Mouse (Mus musculus) kidney, postnatal 10 days (tissue): ENCODE data around the gene Pigx.

Experiments used
- DNase-seq: peaks from one replicate; pipeline ENCODE4 v3.0.0; 2021; ENCODE audit warnings: mixed read lengths

Gene Pigx

DNA sequence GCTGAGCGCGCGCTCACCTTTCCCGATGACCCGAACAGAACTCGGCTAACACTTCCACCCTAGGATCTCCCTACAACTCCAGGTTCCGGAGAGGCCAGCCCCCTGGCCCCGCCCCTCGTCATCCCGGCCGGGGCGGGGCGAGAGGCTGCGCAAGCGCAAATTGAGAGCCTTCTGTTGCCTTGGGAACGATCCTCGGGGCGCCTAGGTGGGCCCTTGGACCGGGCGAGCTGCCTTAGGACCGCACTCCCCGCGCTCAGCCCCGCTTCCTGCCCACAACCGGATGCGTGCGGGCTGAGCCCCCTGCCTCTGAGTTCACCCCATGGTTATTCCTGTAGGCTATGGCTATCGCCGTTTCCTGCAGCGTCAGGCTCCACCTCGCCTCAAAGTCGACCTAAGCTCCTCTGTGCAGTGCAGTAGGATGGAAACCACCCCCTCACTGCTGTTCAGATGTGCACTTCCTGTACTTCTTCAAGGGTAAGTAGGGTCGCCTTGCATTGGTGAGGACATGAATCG is at the start of gene Pigx, which contains the start of gene Cep19:
Pigx (minus strand) TSS at position 103 of the 513 bp plus-strand sequence.
Cep19 (plus strand) TSS at position 163 of the 513 bp plus-strand sequence.
- peak; percentile 93 for DNase-seq

DNA sequence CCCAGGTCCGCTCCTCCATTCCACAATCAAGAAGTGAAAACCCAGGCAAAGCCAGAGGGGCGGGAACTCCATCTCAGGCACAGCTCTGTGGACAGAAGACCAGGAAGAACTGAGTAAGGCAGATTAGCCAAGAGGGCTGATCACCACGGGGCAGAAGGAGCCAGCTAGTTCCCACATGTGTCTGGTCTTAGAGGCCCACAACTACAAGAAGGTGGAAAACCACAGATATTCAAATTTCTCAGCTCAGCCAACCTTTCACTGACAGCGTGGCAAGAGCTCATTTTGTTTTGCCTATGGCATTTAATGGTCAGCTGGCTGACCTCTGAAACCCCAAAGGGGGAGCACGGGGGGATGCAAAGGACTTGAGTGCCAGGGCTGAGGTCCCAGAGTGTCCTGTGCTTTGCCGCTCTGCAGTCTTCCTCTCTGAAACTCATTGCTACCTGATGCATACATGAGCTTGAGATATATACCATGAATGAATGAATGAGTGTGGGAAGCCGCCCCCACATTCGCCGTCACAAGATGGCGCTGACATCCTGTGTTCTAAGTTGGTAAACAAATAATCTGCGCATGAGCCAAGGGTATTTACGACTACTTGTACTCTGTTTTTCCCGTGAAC is 48.2 kb upstream of the Pigx start:
- no peak for DNase-seq

DNA sequence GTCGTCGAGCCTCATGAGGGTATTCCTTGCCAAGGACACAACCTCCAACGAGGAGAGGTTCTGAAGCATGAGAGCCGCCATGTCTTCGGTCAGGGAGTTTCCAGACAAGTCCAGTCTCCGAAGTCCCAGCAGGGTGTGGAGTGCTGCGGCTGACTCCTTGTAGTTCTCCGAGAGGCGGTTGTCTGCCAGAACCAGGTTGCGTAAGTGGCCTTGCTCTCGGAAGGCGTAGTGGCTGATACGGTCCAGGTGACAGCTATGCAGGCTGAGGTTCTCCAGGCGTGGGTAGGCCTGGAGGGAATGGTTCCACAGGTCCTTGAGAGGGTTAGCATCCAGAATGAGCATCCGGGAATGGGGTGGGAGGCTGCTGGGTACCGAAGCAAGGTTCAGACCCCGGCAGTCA is 45.1 kb upstream of the Pigx start:
- no peak for DNase-seq

DNA sequence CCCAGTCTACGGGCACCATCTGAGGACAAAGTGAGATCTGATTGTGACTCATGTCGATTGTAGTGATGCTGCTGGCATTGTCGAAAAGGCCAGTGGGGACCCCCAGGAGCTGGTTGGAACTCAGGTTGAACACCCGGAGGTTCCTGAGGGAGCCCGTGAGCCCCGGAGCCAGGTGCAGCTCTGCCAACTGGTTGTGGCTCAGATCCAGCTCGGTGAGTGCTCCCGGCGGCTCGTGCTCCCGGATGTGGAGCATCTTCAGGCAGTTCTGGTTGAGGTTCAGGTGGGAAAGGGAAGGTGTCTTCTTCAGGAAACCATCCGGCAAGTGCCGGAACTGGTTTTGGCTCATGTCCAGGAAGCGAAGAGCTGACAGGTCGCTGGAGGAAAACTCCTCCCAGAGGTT is 44.2 kb upstream of the Pigx start:
- no peak for DNase-seq

DNA sequence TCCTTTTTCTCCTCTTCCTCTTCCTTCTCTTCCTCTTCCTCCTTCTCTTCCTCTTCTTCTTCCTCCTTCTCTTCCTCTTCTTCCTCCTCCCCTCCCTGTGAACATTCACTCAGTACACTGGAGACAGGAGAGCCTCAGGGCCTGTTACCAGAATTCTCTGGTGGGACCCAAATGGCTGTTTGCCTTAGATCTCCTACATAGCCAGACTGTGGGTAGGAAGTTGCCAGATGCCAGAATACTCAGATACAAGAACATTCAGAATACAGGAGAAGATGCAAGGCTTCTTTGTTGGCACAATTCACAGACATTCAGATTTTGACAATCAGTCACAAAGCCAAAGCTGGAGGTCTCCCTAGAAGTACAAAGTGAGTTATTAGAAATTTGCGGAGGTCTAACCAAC is 39.4 kb upstream of the Pigx start:
- no peak for DNase-seq

DNA sequence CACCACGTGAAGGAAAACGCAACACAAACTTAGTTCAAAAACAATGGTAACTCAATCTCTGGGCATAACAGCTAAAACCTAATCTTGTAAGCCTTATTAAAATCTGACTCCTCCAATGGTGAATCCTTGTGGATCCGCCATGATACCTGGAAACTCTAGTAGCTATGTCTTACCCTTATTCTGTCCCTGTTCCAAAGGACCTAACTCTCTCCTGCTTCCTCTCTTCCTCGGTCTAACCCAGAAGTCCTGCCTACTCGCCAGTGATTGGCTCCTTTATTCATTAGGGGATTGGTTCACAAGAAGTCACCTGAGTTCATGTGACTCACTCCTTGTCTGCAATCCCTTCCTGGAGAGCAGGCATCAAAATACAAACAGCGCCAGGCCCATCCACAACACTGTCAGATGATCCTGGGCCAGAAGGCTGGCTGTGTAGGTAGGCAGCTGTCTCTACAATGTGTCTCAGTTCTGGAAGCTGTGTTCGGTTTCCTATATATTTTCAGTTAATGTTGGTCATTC is 36.4 kb upstream of the Pigx start:
- DNase-seq = no peak

DNA sequence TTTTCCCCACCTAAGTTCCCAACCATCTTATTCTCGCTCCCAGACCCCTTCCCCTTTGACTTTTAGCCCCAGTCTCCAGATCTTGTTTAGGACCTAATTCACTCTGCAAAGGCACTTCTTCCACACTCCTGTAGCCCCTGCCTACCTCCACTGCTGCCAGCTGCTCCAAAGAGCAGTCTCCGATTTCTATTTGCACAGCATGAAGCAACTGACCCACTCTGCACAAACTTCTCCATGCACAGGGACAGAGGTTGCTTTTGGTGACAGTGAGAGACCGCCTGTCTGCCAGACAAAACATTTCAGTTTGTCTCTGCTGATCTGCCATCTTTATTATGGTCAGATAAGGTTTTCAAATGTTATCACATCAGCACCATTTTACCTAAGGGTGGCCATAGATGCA is 33.6 kb upstream of the Pigx start:
- no peak for DNase-seq

DNA sequence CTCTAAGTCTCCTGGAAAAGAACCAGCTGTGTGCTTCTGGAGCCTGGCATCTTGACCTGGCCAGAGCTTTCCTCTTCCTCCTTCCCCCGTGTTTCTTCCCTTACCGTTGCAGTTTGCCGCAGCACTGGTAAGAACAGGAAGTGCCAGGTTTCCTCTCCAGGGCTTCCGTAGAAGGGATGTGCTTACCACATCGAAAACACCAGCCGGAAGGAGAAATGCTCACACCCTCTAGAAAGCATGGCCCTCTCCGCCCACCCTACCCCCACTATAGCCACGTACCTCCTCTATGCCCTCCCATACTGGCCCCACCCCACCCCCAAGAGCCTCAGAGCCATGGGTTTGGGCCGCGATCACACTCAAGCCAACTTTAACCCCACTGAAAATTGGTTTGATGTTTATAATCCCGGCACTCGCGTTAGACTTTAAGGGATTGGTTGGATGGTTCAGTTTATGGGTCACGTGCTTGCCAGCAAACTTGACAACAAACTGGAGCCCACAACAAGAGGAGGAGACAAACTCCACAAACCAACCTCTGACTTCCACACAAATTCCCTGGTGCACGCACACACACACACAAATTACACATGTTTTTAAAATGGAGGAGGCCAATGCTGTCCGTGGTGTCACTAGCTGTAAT is 30.8 kb upstream of the Pigx start:
- peak; percentile 60 for DNase-seq

DNA sequence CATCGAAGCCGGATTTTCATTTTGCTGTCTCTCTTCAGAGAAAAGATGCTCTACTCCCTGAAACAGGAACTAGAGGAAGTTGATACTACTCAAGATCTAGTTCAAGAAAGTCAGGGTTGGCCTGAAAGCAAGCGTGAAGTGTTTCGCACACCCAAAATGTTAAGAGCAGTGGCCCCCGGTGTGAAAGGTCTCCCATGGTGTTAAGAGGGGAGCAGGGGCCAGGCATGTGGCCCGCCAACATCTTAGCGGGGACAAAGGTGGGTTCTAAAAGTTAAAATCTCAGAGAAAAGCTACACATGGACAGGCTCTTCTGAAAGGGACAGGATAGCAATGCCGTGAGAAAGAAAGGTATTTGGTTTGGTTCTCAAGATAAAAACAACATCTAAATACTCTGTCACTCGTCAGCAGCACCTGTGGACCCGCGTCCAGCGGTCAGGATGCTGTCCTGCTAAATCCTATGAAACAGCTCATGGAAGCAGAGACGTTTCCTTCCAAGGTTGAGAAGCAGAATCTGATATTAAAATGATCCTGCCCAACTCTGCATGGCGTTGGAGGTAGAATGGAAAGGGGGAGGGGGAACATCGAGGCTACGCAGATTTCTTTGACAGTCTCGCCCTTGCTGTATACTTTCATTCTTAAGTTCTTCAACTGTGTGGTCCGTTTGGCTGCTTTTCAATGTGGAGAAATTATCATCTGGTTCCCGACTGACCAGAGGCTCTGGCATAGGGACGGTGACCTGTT is 30.1 kb upstream of the Pigx start:
- DNase-seq = no peak

DNA sequence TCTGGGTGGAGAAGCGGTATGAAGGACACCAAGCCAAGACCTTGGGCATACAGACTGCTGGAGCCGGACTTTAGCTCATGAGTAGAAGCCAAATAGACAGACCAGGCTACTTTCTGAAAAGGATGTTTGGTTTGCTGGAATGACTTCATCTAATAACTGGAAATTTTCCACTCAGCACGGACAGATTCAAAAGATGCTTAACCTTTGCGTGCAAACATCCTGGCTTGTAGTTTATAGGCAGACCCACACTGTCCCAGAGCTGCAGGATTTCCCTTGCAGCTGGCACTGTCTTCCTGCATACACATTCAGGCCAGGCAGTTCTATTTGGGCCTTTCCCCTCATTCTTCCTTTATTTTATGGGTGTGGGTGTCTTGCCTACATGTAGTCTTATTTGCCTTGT is 27.5 kb upstream of the Pigx start:
- DNase-seq = no peak

DNA sequence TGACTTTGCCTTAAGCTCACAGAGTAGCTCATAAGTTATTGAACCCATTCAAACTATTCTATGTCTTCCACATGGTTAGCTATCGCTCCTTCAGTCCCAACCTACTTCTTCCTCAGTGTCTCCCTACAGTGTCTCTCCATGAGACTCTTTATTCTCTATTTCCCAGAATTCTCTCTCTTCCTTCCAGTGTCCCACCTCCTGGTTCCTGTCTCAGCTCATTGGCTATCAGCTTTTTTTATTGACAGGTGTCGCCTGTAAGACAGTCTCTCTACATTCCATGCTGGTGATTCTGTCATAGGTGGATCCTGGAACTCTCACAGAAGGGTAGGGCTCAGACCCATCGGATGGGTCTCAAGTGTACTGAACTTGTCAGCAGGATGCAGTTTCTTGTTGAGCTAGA is 25.8 kb upstream of the Pigx start:
- DNase-seq = no peak

DNA sequence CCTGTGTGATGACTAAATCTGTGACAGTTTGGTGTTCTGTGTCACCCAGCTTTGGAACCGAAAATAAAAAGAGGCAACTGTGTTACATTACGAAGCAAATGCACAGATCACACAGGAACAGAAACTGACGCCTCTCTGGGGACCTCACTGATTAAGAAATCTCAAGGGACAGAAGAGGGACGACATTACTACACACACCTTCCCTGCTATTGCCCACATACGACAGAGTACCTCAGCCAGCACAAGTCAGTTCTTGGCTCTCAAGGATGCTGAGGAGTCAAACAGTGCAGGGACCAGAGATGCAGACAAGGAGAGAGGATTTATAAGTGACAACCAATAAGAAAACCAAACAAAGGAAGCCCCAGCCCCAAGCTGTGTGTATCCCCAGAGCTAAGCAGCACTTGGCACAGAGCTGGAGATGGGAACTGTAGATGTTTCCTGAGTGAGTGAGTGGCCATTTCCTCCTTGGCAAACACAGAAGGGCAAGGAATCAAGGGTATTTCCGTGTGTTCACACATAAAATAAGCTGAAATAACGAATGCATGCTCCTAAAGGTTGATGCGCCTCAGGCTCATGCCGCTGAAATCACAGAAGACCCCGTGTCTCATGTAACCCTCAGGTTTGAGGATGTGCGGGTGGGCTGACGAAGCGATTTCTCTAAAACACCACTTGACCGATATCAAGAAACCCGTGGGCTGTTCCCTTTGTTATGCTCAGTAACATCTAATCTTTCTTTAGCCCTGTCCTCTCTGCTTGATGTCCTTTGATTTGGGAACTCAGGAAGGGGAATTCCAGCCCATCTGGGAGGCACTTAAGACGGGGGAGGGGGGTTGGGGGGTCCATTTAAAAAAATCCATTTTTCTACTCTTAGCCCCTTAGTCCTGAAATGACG is 25.1 kb upstream of the Pigx start:
- peak; percentile 52 for DNase-seq

DNA sequence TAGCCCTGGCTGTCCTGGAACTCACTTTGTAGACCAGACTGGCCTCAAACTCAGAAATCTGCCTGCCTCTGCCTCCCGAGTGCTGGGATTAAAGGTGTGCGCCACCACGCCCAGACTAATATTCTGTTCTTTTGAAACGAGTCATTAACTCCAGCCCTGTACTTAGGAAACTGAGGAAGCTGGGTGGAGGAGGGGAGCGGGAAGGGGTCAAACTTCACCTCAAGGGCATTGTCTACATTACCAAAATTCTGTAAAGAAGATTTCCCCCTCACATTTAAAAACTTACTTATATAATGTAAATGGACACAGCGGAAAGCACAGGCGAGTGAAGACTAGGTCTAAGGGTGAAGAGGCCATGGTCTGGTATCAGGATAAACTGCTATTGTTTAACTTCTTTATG is 24.5 kb upstream of the Pigx start:
- DNase-seq = no peak

DNA sequence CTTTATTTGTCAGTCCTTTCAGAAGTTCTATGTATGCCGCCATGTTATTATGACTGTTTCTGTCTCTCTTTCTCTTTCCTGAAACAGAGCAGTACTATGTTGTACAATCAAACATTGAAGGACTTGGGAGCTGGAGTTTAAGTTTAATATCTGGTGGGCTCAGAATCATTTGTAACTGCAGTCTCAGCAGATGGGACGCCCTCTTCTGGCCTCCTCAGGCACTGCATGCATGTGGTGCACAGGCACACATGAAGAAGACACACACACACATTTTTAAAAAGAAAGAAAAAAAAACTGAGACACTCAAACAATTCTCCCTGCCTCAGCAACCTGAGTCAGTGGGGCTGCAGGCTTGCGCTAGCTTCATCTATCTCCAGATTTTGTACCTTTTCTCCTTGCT is 20.9 kb upstream of the Pigx start:
- no peak for DNase-seq

DNA sequence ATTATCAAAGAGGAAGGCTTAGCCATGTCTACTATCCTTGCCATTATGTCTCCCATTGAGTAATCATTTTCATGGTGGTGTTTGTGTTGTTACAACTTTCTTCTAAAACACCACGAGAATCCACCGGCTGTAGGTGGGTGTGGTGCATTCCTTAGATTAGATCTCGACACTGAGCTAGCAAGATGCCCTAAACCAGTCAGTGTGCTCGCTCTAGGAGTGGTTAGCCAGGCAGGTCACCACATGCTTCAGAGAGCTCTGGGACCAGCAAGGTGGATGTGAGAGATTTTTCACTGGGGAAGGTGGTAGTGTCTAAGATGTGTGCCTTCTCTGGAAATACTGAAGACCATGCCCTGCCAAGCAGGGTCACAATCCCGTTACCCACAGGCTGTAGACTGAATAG is 16.6 kb upstream of the Pigx start:
- DNase-seq = no peak

DNA sequence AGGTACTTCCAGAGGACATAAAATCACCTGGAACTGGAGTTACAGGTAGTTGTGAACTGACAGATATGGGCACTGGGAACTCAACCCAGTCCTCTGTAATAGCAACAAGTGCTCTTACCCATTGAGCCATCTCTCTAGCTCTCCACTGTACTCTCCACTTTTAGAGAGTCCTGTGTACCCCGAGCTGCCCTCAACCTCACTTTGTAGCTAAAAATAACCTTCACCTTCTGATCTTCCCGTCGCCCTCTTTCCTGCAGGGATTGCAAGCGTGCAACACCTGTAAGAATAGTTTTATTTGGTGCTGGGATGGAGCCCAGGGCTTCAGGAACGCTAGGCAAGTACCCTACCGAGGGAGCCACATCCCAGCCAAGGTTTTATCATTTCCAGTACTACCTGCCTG is 16.2 kb upstream of the Pigx start:
- no peak for DNase-seq

DNA sequence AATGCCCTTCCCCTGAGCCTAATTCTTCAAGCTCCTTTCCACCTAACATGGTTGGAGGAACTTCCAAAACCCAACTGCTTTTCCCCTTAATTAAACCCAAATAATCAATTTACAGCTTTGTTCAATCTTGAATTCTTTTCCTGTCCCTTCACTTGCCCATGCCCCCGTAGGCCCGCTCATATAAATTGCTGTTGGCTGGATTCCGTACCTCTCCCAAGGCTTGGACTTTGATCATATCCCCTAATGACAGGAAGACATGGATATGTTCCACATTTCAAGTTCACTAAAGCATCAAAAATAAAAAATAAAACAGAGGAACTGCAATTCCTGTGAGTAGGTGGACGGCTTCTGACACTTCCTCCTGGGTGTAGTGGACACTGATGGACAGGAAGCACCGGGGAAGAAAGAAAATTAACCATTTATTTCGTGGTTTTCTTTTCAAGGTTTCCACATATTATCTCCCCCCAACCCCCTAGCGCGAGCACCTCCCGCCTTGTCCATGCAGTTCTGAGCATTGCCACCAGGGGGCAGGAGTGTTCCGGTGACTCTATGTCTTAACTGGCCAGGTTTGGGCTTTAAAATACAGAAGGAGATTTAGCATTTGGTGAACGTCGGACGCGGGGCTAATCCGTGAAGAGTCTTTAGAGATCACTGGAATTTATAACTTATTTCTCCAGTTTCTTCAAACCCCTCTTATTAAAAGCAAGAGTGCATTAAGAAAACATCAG is 15.6 kb upstream of the Pigx start:
- peak; percentile 91 for DNase-seq

DNA sequence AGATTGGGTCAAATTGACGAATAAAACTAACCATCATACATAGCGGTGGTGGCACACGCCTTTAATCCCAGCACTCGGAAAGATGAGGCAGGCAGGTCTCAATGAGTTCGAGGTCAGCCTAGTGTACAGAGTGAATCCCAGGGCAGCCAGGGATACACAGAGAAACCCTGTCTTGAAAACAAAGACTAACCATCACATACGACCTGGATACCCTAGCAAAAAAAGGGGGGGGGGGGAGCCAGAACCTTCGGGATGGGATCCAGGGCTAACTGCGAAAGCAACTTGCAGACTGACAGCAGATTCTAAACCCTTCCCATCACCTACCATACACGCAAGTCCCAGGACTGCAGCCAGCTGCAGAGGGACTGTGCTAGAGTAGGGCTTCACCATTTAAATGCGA is 14.9 kb upstream of the Pigx start:
- DNase-seq = no peak

DNA sequence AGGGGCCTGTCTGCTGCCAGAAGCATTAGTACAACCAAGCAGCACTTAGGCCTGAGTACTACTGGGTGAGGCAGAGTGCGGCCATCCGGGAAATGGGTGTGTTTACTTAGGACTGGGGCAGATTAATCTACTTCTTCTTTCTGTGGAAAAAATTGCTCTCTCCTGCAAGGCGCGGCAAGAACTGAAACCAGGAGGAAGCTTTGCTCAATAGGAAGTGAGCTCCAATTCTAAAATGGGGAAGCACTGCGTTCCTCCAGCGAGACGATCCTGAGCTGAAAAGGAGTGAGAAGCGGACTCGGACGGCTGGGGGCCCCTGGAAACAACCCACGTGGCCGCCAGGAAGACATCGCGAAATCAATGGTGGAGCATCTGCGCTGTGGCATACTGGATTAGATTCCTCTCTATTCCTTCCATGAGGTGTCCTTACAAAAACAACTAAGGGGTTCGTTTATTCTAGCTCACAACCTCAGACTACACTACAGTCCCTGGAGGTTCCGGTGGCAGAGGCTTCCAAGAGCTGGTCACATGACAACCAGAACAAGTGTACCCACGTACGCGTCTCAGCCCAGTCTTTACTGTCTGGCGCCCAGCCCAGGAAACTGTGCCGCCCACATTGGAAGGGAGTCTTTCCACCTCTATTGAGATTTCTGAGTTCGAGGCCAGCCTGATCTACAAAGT is 14.1 kb upstream of the Pigx start:
- DNase-seq = peak; percentile 62

DNA sequence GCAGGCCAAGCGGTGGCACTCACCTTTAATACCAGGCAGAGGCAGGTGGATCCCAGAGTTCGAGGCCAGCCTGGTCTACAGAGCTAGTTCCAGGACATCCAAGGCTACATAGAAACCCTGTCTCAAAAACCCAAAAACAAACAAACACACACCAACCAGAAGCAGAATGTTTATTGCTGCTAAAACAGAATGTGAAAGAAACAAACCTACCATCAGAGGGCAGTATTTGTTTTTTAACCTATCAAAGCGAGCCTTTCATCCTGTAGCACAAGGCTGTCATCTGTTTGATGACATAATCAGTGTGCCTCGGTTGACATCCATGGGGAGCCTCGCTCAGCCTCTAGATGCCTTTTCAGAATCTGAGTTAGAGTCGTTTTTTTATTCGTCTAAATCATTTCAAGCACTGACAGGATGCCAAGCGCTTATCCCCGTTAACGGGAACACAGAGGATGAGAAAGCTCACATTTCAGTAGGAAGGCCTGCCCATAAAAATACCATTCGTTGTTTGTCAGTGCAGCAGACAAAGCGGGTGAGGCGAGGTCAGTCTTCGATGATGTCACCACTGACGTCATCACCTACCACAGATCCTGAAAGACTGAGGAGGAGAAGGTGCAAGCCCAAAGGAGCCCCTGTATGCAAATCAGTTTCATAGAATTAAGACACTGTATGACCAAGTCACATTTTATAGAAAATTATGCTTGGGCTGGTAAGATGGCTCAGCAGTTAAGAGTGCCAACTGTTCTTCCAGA is 11.6 kb upstream of the Pigx start:
- no peak for DNase-seq

DNA sequence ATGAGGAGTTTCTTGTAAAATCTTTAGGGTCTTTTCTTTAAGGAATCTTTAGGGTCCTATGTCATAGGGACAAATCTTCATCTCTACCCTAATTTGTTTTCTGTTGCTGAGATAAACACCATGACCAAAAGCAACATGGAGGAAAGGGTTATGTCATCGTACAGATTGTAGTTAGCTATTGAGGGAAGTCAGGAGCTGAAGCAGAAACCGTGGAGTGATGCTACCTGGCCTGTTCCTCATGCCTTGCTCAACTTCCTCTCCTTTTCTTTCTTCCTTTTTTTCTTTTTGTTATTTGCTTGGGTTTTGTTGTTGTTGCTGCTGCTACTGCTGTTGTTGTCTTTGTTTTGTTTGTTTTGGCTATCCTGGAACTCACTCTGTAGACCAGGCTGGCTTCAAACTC is 9.0 kb upstream of the Pigx start:
- no peak for DNase-seq
